19 mouse cellular contexts compared by ENCODE assay signal in genomic region chr3:152578282-152579228, GRCm38 (mm10).
DNase-seq lines count a peak whose midpoint lies in the region; ATAC-seq and TF ChIP-seq lines count a peak whose summit lies in the region.
"Had no signal": no experiment of that assay in that cellular context is flagged by ENCODE, and none has a peak within 500 bp of the region (broad histone marks: within the 10 kb centered on the region; RNA-seq: fewer than 3 reads in every experiment).

No protein-coding gene starts in this region.

- H3K4me3 ChIP-seq in embryonic facial prominence, embryonic 11.5 days (ENCODE audit: low read depth, low read length), result no peak overlapping the region
- no peak overlapping the region for H3K4me3 ChIP-seq in embryonic facial prominence, embryonic 10.5 days
- H3K4me3 ChIP-seq in forebrain, embryonic 15.5 days, result no peak overlapping the region
- H3K4me3 ChIP-seq in midbrain, embryonic 13.5 days (replicated peaks), result no peak overlapping the region
- no peak overlapping the region for H3K4me3 ChIP-seq in thymus, adult 2 months (ENCODE audit: control insufficient read depth, insufficient read depth, low read length)
- no peak overlapping the region for H3K4me3 ChIP-seq in lung, postnatal 0 days (ENCODE audit: low read depth, low read length)
- H3K4me3 ChIP-seq: erythroblast, embryonic 14.5 days; limb, embryonic 13.5 days had no signal

- H3K27me3 ChIP-seq in embryonic facial prominence, embryonic 11.5 days (ENCODE audit: control insufficient read depth, insufficient read depth, low read length), result no peaks in the 10 kb centered on the region
- H3K27me3 ChIP-seq in embryonic facial prominence, embryonic 10.5 days (replicated peaks; ENCODE audit: low read depth, poor library complexity, severe bottlenecking), result no peaks in the 10 kb centered on the region
- no peaks in the 10 kb centered on the region for H3K27me3 ChIP-seq in forebrain, embryonic 15.5 days
- peaks cover 4% of the 10 kb centered on the region; the same call in 1 of the 2 replicates for H3K27me3 ChIP-seq in midbrain, embryonic 13.5 days
- no peaks in the 10 kb centered on the region for H3K27me3 ChIP-seq in thymus, adult 2 months (ENCODE audit: control insufficient read depth, insufficient read depth, low read length)
- no peaks in the 10 kb centered on the region for H3K27me3 ChIP-seq in lung, postnatal 0 days (replicated peaks; ENCODE audit: insufficient read depth, low read length)
- H3K27me3 ChIP-seq: limb, embryonic 13.5 days had no signal

- H3K9me3 ChIP-seq in embryonic facial prominence, embryonic 11.5 days (replicated peaks; ENCODE audit: control insufficient read depth, low read length), result no peaks in the 10 kb centered on the region
- no peaks in the 10 kb centered on the region for H3K9me3 ChIP-seq in embryonic facial prominence, embryonic 10.5 days
- H3K9me3 ChIP-seq in forebrain, embryonic 15.5 days, result no peaks in the 10 kb centered on the region
- H3K9me3 ChIP-seq in midbrain, embryonic 13.5 days, result no peaks in the 10 kb centered on the region
- no peaks in the 10 kb centered on the region for H3K9me3 ChIP-seq in lung, postnatal 0 days (ENCODE audit: low read length)
- H3K9me3 ChIP-seq: limb, embryonic 13.5 days had no signal

- H3K9ac ChIP-seq in embryonic facial prominence, embryonic 11.5 days (replicated peaks; ENCODE audit: low read length), result no peak overlapping the region
- H3K9ac ChIP-seq in forebrain, embryonic 15.5 days (replicated peaks), result no peak overlapping the region
- no peak overlapping the region for H3K9ac ChIP-seq in midbrain, embryonic 13.5 days (replicated peaks)
- H3K9ac ChIP-seq in lung, postnatal 0 days (replicated peaks; ENCODE audit: low read depth), result no peak overlapping the region
- H3K9ac ChIP-seq: limb, embryonic 13.5 days; liver, postnatal 0 days had no signal

- no peak overlapping the region for H3K4me2 ChIP-seq in embryonic facial prominence, embryonic 11.5 days (ENCODE audit: low read depth, low read length)
- no peak overlapping the region; the same call in 1 of the 2 replicates for H3K4me2 ChIP-seq in forebrain, embryonic 15.5 days (replicated peaks)
- peak overlapping the region; percentile 28 for H3K4me2 ChIP-seq in midbrain, embryonic 13.5 days (replicated peaks)
- H3K4me2 ChIP-seq in lung, postnatal 0 days (replicated peaks; ENCODE audit: low read depth, low read length), result no peak overlapping the region
- H3K4me2 ChIP-seq: heart, embryonic 11.5 days; limb, embryonic 13.5 days had no signal

- WGBS in embryonic facial prominence, embryonic 11.5 days, result 75% methylated on average over 26 of the region's 26 CpGs
- 80% methylated on average over 26 of the region's 26 CpGs for whole genome bisulfite sequencing in embryonic facial prominence, embryonic 10.5 days
- WGBS in forebrain, embryonic 15.5 days, result 51% methylated on average over 26 of the region's 26 CpGs
- 47% methylated on average over 26 of the region's 26 CpGs for WGBS in midbrain, embryonic 13.5 days
- 89% methylated on average over 26 of the region's 26 CpGs for WGBS in thymus, adult 2 months
- 68% methylated on average over 26 of the region's 26 CpGs for WGBS in lung, postnatal 0 days

- no peak for TF ChIP-seq CTCF in thymus, adult 2 months (IDR thresholded peaks at IDR 0.05; ENCODE audit: borderline replicate concordance, control insufficient read depth, extremely low read depth, insufficient read depth, low read length, poor library complexity)
- no peak for TF ChIP-seq CTCF in lung, postnatal 0 days (IDR thresholded peaks at IDR 0.05)

- H3K4me1 ChIP-seq in embryonic facial prominence, embryonic 11.5 days (ENCODE audit: control insufficient read depth, insufficient read depth, low read length), result no peaks in the 10 kb centered on the region
- H3K4me1 ChIP-seq in embryonic facial prominence, embryonic 10.5 days, result peaks cover 18% of the 10 kb centered on the region; the same call in 1 of the 2 replicates
- H3K4me1 ChIP-seq in forebrain, embryonic 15.5 days, result peaks cover 3% of the 10 kb centered on the region; the same call in 1 of the 2 replicates
- H3K4me1 ChIP-seq in midbrain, embryonic 13.5 days (replicated peaks), result peaks cover 15% of the 10 kb centered on the region
- no peaks in the 10 kb centered on the region for H3K4me1 ChIP-seq in thymus, adult 2 months (replicated peaks; ENCODE audit: control insufficient read depth, insufficient read depth, low read length)
- H3K4me1 ChIP-seq in lung, postnatal 0 days (ENCODE audit: insufficient read depth, low read depth, low read length), result no peaks in the 10 kb centered on the region
- H3K4me1 ChIP-seq: limb, embryonic 13.5 days had no signal

- DNase-seq in embryonic facial prominence, embryonic 11.5 days (ENCODE audit: low spot score), result peak; percentile 18
- DNase-seq in embryonic facial prominence, embryonic 10.5 days (ENCODE audit: low spot score), result no peak
- DNase-seq in R1 (ENCODE audit: low read depth, low spot score), result peak; percentile 34
- DNase-seq in thymus, adult 2 months, result no peak
- DNase-seq in gastrocnemius, postnatal 14 days, result no peak
- DNase-seq in lung, postnatal 0 days (ENCODE audit: low spot score), result no peak
- DNase-seq: adrenal gland, adult 2 months; gastrocnemius, postnatal 10 days; heart, postnatal 4 days; kidney, adult 8-10 months; liver, postnatal 0 days; spleen, adult 18-20 months; thymus, postnatal 4 days had no signal

- no peak for ATAC-seq in embryonic facial prominence, embryonic 11.5 days (replicated peaks; ENCODE audit: insufficient number of reproducible peaks, low FRiP score, low TSS enrichment, low read depth)
- peak; percentile 83 for ATAC-seq in forebrain, embryonic 15.5 days (replicated peaks)
- ATAC-seq in midbrain, embryonic 13.5 days, result peak; percentile 78
- ATAC-seq in lung, postnatal 0 days, result no peak
- ATAC-seq: liver, postnatal 0 days had no signal

- TF ChIP-seq EP300 in lung, postnatal 0 days (IDR thresholded peaks at IDR 0.05), result no peak

- H3K27ac ChIP-seq in embryonic facial prominence, embryonic 11.5 days (replicated peaks; ENCODE audit: low read depth, low read length), result no peak overlapping the region
- no peak overlapping the region for H3K27ac ChIP-seq in embryonic facial prominence, embryonic 10.5 days (replicated peaks)
- H3K27ac ChIP-seq in forebrain, embryonic 15.5 days (replicated peaks), result peak overlapping the region; percentile 78
- H3K27ac ChIP-seq in midbrain, embryonic 13.5 days, result peak overlapping the region; percentile 52
- H3K27ac ChIP-seq in thymus, adult 2 months (ENCODE audit: control insufficient read depth, insufficient read depth, low read length), result no peak overlapping the region
- no peak overlapping the region for H3K27ac ChIP-seq in lung, postnatal 0 days (ENCODE audit: low read length)
- H3K27ac ChIP-seq: limb, embryonic 13.5 days; macrophage had no signal

- TF ChIP-seq POLR2A in thymus, adult 2 months (IDR thresholded peaks at IDR 0.05; ENCODE audit: control insufficient read depth, extremely low read depth, insufficient read depth, low read length, poor library complexity), result no peak

- intact Hi-C loops in gastrocnemius, postnatal 14 days (cut with DNase I; ENCODE audit: low total_unique reads), result no loop called here

- no peaks in the 10 kb centered on the region for H3K36me3 ChIP-seq in embryonic facial prominence, embryonic 11.5 days (replicated peaks; ENCODE audit: control insufficient read depth, insufficient read depth, low read depth, low read length)
- no peaks in the 10 kb centered on the region for H3K36me3 ChIP-seq in embryonic facial prominence, embryonic 10.5 days (replicated peaks)
- H3K36me3 ChIP-seq in forebrain, embryonic 15.5 days, result no peaks in the 10 kb centered on the region
- H3K36me3 ChIP-seq in midbrain, embryonic 13.5 days, result no peaks in the 10 kb centered on the region
- H3K36me3 ChIP-seq in thymus, adult 2 months (ENCODE audit: control insufficient read depth, insufficient read depth, low read length), result no peaks in the 10 kb centered on the region
- H3K36me3 ChIP-seq in lung, postnatal 0 days (ENCODE audit: insufficient read depth, low read length), result no peaks in the 10 kb centered on the region
- H3K36me3 ChIP-seq: limb, embryonic 13.5 days had no signal

Comparison
In these comparisons a context has a peak if more than half of its experiments do, and no peak if none do; other contexts are left out.
1. DNase-seq: peak in embryonic facial prominence, embryonic 11.5 days (single experiment) and R1 (single experiment); none in embryonic facial prominence, embryonic 10.5 days (single experiment), thymus, adult 2 months (single experiment), gastrocnemius, postnatal 14 days (single experiment) and lung, postnatal 0 days (single experiment).
2. ATAC-seq: peak in forebrain, embryonic 15.5 days (single experiment) and midbrain, embryonic 13.5 days (single experiment); none in embryonic facial prominence, embryonic 11.5 days (single experiment) and lung, postnatal 0 days (single experiment).
3. H3K27ac ChIP-seq: peak in forebrain, embryonic 15.5 days (single experiment) and midbrain, embryonic 13.5 days (single experiment); none in embryonic facial prominence, embryonic 11.5 days (single experiment), embryonic facial prominence, embryonic 10.5 days (single experiment), thymus, adult 2 months (single experiment) and lung, postnatal 0 days (single experiment).